Mouse (Mus musculus) telencephalon, adult 2 months (tissue): ENCODE measurements at regions not wholly inside any gene's neighbourhood (a gene's known extent, or its start where the extent isn't known, plus 50 kb on each side); places are given as distances from the start of the nearest gene placed in this dataset.

Experiments
- DNase-seq: peaks from one replicate; pipeline ENCODE4 v3.0.0-alpha.2; 2011; ENCODE audit warnings: low read depth, low spot score

DNA sequence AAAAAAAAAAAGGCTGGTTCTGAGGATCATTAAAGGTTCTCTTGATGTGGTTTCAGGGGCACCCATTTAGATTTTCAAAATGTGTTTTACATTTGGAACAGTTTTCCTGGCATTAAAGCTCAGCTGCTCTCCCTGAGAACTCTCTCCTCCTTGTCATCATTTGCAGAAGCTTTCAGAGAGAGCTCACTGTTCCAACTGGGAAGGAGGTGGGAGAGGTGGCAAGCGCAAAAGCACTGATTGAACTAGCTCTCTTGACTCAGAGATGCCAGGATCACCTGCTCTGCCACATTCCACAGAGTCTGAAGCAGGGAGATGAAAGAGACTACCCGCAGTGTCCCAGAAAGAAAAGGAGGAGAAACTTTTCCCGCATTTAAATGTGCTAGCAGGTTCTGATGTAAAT is 220.5 kb upstream of the Gbe1 start:
- DNase-seq, result peak; percentile 79

DNA sequence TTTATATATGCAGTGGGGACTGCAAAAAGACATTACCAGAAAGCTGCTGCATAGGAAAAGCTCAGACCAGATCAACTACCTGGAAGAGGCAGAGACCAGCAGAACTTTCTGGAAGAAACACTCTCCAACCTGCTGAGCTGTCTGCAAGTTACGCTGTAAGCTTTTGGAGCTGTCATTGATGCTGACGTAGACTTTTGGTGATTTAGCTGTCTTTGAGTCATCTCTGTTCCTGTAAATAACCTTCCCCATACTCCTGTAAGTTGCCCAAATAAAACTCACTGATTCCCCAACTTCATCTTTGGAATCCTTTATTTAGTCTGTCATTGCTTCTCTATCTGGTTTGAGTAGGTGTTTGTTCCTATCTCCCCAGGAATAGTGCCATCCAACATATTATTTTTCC is 218.5 kb upstream of the Gbe1 start:
- no peak for DNase-seq

DNA sequence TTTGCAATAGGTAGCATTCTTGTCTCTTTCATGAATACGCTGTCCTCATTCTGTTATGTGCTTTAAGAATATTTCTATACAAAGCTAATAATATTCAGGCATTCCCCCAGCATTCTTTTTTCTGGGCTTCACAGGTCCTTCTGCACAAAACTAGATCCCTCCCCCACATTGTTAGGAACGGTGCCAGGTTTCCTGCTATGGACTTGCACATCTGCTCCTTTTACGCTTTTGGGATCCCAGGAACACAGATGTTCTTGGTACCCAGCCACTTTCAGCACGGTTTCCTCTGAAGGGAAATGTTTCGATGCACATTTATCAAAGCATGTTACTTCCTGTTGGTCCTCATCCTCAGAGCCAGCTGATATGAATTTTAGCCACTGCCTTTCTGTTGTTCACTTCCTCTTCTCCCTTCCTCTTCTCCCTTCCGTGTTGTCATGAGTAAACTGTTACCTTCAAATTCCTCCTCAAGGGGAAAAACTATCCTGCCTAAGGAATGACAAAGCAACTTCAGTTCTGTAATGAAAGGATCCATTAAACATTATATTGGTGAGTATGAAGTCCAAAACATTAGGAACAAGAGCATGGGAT is 209.9 kb upstream of the Gbe1 start:
- DNase-seq, result no peak

DNA sequence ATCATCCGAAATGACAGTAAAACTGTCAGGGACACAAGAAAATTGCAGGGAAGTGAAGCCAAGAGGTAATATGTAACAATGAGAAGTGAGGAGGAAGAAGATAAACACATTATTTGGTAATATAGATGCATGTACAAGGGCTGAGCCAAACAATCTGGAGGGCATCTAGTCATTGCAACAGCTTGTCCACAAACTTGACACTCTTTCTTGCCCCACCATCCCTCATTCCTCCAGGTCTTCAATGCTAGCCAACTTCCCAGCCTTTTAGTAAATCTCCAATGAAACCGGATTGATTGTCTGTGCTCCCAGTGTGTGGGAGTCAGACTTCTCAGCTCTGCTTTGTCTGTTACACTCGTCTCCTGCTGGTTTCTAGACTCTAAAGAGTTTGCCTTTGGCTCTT is 172.3 kb upstream of the Gbe1 start:
- DNase-seq, result peak; percentile 23

DNA sequence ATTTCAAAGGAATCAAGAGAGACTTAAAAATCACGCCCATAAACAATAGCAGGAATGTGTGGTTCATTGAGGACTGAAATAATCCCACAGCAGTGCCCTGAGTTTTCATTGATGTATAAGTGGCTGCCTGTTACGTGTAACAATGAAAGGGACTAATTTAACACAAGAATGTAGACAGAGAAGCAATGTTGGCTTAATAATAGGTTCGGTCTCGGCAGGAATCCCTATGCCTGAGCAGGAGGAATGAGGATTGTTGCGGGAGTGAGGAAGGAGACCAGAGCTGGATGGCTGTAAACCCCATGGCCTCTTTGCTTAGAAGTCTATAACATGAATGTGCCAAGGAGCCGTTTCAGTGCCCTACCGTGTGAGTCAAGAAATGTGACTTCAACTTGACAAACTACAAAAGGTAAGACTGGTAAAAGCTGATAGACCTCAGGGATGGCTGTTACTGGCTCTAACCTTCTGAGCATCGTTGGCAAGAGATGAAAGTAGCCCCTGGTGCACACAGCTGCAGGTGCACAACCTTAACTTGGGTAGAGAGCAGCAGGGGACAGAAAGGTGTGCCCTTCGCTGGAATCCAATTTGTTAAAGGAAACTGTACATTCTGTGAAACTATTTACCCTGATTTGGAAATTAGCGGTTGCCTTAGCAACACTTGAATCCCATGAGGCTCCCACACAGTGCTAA is 165.9 kb upstream of the Gbe1 start:
- DNase-seq, result no peak

DNA sequence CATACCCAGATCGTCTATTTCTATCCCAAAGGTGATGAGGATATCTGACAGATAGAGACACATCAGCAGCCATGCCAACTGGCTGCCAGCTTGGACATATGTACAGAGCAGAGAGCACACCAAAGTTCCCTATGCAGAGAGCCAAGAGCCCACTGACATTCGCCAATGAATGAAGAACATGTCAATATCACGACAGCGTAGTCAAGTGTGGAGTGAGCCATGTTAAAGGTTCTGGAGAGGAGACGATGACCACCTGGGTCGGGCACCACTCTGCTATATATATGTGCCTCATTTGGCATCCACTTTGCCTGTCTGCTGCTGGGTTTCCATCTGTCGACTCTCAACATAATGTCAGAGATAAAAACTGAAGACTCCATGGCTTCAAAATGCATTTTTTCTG is 159.2 kb upstream of the Gbe1 start:
- no peak for DNase-seq

DNA sequence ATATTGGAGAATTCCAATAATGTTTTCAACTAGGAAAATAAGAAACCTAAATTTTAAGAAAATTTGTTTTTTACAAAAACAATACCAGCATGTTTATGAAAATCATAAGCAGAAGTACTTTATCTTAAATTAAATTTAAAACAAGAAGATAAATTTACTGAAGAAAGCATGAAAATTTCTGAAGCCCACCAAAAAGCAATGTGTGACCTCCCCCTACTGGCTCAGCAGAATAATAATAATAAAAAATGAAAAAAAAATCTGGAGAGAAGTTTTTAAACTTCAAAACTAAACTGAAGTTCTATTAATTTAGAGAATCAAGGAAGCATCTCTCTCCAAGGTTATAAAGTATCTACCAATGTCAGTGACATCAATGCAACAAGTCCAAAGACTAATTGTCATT is 153.2 kb upstream of the Gbe1 start:
- no peak for DNase-seq

DNA sequence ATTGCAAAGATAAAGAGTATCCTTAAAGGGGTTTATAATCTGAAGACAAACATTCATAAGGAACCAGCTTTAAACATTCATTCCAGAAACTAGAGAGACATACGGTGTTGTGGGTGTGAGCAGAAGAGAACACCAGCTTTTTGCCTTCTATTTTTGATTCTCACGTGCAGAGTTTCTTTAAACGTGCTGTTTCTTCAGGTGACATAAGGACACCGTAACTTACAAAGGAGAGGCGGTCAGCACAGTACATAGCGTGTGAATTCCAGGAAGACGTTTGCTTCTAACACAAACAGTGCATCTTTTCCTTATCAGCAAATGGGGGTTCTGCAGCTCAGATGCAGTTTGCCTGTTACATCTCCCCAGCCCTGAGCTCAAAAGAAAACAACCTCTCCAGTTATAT is 138.6 kb upstream of the Gbe1 start:
- peak; percentile 83 for DNase-seq

DNA sequence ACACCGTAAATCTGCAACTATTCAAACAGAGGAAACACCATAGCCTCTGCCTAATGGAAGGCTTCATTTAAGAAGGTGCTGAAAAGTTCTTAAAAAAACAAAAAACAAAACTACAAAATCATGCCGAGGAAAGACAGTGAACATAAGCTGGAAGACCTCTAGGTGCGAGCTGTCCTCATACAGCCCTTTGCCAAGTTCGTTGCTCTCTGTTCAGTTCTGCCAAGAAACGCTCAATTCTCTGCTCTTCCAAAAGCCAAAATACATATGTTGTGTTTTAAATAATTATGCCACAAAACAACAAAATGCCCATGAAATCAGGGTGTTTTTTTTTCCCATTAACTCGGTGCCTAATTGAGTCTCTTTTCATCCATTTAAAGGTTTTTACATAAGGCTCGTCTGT is 134.8 kb upstream of the Gbe1 start:
- no peak for DNase-seq

DNA sequence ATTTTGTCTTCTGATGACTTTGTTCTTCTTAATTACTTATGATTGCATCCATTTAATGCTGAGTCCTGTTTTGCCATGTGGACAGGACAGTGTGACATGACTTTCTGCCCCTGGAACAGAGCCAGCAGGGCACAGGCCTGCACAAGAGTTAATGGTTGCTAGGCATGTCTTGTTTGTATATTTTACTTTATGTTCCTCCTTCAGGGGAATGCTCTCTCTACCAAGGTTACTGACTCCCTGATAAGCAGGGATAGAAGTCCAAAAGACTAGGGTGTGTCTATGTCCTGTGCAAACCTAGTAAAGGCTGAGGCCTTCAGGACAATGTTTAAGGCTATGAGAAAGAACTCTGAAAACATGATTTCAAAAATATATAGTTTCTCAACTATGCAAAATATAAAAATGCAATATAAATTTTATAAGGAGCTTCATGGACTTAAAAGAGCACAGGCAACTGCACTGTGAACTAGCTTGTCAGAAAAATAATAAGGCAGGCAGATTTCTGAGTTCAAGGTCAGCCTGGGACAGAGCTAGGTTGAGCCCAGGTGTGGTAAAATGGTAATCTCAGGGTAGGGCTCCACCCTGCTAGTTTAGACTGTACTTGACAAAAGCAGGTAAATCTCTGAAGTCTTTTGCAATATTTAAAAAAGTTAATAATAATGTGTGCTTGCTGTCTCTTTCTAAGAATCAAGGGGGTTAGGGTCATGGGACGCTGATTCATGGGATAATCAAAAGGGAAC is 99.7 kb upstream of the Gbe1 start:
- no peak for DNase-seq

DNA sequence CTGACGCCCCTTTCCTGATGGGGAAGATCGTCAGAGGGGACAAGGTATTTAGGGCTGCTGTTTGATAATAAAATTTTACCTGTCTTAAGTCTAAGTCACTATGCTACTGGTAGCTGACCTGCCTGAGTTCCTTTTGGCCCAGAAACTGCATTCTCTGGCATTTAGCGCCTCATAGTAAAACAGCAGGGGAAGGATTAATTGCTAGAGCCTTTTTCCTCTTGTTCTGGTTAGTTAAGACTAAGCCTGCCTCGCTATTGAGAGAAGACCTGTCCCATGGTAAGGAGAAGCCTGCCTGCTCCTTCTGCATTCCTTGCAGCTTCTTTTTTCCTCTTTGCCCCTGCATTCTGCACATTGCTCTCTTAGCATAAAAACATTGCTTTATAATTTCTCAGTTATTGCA is 98.9 kb upstream of the Gbe1 start:
- DNase-seq, result no peak

DNA sequence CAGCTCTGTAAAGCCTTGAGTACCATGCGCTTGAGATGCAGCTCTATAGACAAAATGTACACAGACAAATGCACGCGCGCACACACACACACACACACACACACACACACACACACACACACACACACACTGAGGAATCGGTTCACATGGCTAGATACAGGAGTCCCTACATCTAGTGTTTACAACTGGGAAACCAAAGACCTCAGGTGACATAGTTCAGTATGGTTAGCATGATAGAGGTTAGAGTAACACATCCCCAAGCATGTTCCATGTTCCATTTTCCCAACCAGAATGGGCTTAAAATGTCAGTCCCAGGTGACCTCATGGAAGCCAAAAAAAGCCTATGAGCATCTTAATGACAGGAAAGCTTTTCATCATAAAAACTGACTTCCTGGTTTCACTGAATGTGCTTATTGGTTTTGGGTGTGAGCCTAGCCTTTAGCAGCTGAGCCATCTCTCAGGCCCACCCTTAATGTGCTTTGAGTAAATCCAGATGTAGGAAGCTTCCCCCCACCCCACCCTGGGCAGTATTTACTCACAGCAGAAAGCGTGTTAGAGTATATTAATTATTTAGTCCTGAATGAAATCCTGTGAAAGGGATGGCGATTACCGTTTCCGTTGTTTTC is 86.0 kb upstream of the Gbe1 start:
- DNase-seq, result no peak

DNA sequence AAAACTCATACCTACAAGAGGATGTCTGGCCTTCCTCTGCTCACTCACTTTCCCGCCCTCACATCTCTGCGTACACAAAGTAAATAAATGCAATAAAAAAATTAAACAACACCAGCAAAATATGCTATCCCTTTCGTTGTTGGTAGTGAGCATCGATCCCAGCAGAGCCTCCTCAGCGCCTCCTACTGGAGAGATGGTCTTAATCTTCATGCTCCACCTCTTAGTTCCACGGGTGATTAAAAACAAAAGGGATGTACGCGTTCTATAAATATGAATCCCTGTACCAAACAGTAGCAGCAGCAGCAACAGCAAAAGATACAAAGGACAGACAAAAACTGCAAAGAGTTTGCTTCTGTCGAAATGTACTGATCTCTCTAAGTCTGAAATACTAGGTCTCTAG is 81.0 kb upstream of the Gbe1 start:
- DNase-seq, result no peak

DNA sequence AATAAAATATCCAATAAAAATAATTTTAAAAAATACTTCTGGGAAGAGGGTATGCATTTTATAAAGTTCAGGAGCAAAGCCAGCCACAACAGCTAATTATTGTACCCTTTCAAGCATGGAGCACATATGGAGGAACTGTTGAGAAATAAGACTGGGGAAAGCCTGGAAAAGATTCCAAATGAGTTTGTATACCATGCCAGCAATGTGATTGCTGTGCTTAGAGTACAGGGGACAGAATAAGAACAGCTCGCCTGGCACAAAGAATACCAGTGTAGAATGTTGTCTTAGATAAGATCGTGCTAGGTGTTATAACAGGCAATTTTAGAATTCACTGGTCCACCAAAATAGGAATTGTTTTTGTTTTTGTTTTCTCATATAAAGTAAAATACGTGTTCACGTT is 78.6 kb upstream of the Gbe1 start:
- no peak for DNase-seq

DNA sequence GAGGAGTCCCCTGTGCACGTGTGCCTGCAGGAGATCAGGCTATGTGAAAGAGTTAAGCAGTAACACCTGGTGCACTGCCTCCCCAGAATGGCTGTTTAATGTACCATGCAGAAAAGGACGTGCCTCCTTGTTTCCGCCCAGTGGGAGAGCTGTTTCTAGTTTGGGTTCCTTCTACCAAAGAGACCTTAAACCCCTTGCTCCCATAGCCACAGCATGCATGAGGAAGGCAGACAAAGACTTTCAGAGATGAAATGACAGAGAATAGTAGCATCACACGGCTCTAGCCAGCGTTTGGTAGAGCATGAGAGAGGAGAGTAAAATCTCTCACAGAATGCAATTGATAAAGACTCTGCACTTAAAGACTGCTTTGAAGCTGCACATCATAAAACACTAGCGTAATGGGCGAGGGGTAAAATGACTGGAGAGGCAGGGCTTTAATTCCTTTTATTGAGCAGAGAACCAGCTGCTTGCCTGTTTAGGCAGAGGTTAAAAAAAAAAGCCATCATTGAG is 74.3 kb upstream of the Gbe1 start:
- no peak for DNase-seq

DNA sequence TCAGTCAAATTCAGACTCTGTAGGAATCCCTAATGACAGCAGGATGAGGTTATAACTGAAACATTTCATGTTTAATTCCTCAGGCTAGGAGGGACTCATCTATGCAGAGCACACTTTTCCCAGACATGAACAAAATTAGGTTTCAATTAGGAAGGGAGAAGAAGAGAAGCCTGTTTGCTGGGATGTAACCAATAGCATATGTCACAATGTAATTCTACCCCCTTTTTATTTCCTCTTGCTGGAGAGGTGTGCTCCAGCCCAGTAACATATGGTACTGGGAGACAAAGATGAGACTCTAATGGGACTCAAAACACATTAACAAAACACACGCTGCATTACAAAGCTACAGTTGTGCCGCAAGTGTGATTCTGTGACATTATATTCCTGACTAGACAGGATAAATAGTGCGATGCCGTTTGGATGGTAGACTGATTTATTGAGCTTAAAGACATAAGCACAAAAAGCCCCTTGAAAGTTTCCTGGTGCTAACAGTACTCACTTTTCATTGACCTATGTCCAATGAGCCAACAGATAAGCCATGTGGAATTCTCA is 69.5 kb upstream of the Gbe1 start:
- DNase-seq, result no peak

DNA sequence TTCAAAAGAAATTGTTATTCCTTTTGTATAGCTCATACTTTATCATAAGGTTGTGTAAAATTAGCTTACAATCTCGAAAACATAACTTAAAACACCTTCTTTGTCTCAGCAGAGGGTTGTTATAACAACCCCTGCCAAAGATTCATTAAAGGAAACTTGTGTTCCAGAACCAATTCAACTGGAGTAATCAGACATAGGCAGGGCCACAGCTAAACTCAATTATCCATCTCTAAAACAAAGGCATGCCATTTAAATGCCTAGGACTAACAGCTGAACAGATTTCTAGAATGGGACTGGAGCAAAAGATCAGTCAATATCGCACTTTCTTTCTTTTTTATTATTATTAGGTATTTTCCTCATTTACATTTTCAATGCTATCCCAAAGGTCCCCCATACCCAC is 68.8 kb upstream of the Gbe1 start:
- DNase-seq, result no peak

DNA sequence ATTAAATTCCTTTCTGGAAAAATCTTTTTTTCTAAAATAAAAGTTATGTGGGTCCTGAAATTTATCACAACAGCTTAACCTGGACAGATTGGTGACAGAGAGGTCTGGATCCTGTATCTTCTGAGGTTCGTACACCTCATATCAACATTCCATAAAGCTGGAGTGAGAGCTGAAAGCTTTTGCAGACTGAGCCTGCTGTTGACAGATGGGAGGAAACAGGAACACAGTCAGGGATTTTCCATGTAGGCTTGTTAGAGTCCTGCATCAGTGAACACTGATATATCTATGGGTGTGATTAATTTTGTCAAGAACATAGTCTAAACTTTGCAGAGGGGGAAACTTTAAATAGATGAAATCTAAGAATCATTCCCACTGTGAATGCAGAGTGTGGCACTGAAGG is 54.4 kb upstream of the Gbe1 start:
- DNase-seq, result no peak

DNA sequence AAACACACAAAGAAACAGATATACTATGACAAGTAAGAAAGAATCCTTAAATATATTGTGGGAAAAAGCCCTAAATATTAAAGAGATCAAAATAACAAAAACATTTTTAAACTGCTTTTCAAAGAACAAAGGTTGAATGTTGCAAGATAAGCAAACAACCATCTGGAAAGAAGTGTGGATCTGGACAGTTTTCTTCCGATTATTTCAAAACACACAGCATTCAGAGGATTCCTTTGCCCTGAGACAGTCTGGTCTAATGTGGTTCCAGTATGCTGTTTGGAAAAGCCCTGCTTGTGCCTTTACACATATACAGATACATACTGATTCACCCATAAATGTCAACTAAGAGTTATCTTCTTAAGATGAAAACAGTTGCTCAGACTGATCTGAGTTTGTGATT is 53.6 kb upstream of the Gbe1 start:
- no peak for DNase-seq
